Mouse (Mus musculus) megakaryocyte-erythroid progenitor cell, adult 5-6 weeks (primary cell): ENCODE measurements around the gene Rasgrf1. TPM values are rescaled to one million over a fixed set of nuclear protein-coding genes. Genes with fewer than 3 reads are reported as not detected.
A peak's percentile ranks its signal among the peaks of the same experiment; 100 is the strongest.

Experiments used
- ATAC-seq: replicated peaks from 2 replicates; pipeline ENCODE4 v1.8.0; 2016; ENCODE audit warnings: mild to moderate bottlenecking, inconsistent platforms; ENCODE audit not compliant: severe bottlenecking, poor library complexity, low FRiP score, low TSS enrichment
- total RNA-seq, 2 experiments: library from RNA; stranded (forward) in 1 of 2; stranded (reverse) in 1 of 2; fragments of 200-1000, 215-1000 nt in 1 of 2; fragments of >200 nt in 1 of 2; fragmentation: Nextera tagmentation in 1 of 2; gene quantifications; 2 replicates each; pipeline ENCODE4 v1.2.3; 2014 to 2017

The Rasgrf1 gene
- total RNA-seq (2014; fragmentation: Nextera tagmentation) = not detected in 2 replicates
- total RNA-seq (2017) = not detected in 2 replicates

DNA sequence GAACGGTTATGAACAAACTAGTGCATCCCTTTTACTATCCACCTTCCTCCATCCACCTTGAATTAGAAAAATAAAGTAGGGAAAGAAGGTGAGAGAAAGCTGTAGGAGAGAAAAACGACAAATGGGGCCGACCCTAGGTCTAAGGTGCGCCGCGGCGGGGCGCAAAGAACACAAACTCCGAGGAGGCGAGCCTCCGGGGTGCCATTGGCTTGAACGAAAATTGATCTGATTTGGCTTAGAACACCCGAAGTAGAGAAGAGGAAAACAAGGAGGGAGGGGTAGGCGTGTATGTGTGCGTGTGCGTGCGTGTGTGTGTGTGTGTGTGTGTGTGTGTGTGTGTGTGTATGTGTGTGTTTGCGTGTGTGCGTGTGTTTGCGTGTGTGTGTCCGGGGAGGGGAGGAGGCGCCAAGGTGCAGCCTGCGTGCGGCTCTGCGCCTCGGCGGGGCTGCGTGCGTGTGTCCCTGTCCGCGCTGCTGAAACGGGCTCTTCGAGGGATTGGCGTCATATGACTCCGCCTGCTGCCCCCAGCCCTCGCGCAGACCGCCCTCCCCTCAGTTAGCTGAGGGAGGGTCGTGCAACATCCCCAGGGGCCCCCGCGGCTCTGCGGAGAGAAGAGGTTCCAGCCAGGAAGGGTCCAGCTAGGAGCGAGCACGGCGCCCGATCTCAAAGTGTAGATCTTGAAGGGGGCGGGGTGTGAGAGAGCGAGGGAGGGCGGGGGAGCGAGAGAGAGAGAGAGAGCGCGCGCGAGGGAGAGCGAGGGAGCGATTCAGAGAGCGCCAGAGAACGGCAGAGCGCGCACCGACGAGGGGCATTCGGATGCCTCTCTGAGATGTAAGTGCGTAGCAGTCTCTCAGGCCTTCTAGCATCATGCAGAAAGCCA is at the start of gene Rasgrf1:
TSS of gene Rasgrf1 (plus strand) at position 778 of the 880 bp plus-strand sequence.
- ATAC-seq = no peak

DNA sequence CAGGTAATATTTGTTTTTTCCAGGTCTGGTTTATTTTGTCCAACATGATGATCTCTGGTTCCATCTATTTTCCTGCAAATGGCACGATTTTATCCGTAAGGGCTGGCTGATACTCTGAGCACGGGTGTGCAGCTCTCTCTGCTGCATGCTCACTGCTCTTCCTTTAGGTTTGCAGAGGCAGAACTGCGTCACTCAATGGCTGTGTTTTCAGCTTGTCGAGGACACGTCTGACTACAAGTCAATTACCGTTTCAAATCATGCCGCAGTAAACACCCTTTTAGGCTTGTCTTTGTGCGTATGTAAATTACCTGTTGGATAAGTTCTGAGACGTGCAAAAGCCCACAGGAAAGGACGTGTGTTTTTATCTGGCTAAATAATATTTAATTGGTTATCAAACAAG is 49.6 kb upstream of the Rasgrf1 start:
- no peak for ATAC-seq

DNA sequence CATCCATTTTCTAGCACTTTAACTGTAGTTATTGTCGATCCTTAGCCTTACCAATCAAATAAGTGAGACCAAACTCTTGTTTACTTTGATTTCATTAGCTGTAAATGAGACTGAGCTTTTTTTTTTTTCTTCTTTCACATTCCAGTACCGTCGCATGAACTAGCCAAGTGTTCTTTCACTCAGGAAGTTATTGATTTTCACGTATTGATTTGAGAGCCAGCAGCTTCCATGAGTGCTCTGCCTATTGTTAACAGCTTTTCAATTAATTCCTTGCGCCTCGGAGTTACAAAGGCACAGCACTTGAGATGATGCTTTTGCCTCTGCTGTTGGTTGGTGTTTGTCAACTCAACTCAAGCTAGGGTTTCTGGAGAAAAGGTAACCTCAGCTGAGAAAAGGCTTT is 49.1 kb upstream of the Rasgrf1 start:
- ATAC-seq = no peak

DNA sequence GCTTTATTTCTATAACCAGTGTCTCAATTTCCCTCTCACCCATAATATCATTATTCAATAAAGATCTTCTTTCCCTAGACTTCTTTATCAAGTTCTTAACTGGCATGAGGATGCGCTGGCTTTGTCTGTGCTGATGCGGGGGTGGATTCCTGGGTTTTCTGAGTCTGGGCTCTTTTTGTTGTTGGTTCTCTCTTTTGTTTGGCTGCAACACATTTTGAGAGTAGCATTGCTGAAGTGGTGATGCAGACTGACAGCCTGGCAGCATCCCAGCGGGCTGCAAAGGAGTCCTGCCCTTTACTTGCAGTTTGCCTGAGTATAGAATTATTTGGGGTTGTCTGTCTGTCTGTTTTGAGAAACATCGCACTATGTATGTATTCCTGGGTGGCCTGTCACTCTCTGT is 42.6 kb upstream of the Rasgrf1 start:
- ATAC-seq = no peak

DNA sequence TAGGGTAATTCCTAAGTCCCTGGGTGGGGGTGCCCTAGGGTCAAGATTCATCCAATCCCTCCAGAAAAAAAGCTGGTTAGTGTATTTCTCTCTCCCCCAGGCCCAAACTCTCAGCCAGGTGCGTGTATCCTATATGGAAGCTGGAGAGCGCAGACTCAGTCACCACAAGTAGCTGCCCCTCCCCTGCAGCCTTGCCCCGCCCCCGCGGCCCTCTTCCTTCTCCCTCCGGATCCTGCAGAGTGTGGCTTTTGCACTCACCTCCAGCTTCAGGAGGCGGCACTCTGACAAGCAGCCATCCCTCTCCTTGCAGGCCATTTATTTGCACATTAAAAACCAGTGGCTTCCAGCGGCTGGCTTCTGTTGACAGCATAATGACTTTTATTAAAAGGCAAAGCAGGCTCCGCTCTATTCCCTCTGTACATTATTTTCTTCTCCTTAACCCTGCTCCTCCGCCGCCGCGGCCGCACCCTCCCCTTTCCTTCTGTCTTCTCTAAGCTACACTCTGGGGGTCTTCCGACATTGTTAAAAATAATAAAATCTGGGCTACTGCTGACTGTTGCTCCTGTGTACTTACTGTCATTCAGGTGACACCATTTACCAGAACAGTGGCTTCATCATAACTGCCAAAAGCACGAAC is 41.5 kb upstream of the Rasgrf1 start:
- no peak for ATAC-seq

DNA sequence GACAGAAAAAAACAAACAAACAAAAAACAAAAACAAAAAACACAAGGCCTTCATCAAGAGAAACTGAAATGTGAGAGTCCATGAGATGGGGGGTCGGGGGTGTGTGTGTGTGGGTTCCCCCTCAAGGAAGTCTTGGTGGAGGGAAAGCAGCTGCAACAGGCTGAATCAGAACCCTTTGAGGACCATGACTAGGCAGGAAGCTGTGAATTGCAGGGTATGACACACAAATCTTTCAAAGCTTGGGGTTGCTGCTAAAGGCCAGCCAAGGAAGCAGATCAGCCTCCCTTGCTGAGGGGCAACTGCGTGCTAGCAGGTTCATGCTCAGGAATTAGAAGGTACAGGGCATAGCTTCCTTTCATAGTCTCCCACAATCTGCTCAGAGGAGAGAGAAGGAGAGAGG is 40.1 kb upstream of the Rasgrf1 start:
- no peak for ATAC-seq

DNA sequence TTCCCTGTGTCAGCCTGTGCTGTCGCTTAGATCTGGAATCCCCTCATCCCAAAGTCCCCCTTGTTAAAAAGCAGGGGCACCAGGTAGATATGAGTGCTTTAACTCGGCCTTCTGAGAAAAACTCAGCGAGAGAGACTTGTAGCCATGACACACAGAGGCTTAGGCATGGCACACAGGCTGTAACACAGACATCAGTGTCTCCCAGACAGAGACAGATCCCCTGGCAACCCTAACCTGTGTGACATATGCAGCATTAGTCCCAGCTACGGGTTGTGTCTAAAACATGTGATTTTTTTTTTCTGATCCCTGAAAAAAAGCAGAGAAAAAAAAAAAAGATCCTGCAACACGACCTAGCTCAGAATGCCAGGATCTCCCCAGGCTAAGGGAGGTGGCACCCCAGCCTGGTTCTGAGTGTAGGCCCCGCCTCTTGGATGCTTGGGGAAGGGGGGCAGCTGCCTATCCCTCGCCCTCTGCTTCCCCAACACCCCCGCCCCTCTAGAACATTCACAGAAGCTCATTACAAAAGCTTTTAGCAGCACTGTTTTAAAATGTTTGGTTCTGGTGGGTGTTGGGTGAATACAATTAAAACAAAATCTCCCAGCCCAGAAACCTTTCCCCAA is 39.1 kb upstream of the Rasgrf1 start:
- no peak for ATAC-seq

DNA sequence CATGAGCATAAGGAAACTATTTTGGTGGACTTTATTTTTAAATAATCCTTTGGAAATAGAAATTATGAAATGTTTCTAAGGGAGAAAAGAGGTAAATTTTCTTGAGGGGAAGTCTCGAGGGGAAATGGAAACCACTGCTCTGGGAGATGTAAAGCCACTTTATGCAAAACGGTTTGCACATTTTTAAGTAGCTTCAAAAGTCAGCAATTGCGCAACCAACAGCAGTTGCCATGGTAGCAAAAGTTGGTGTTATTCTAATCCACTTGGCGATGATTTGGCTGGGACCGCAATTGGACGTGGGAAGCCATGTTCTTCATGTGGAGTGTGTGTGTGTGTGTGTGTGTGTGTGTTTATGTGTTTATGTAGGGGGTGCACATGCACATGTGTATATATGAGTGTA is 37.6 kb upstream of the Rasgrf1 start:
- ATAC-seq = no peak

DNA sequence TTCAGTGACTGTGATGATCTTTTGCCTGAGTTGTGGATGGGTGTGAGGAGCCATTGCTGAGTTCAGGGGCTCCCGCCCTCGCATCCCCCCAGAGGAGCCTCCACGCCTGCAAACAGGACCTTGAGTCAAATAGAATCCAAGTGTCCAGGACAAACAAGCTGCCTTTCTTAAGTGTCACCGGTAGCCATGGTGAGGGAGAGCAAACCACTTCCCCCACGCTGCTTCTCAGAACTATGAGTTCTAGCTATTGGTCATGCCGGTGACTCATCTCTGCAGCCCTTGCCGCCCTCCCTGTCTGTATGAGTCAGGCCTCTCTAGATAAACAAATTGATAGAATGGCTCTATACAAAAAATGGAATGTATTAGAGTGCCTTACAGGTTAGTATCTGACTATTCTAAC is 35.3 kb upstream of the Rasgrf1 start:
- ATAC-seq = no peak

DNA sequence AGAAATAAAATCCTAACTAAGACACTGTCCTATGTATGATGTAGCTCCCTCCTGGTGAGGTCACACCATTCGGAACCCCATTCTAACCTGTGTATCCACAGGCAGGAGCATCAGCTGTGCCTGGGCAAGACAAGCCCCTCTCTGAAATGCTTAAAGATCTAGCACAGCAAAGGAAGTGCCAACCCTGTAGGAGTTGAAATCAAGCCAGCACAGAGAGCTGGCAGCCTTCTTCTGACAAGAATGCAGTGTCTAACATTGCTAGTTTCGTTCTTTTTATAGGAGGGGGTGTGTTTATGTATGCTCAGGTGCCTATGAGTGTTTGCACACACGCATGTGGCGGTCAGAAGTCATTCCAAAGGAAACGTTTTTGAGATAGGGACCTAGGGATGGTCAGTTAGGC is 34.2 kb upstream of the Rasgrf1 start:
- no peak for ATAC-seq

DNA sequence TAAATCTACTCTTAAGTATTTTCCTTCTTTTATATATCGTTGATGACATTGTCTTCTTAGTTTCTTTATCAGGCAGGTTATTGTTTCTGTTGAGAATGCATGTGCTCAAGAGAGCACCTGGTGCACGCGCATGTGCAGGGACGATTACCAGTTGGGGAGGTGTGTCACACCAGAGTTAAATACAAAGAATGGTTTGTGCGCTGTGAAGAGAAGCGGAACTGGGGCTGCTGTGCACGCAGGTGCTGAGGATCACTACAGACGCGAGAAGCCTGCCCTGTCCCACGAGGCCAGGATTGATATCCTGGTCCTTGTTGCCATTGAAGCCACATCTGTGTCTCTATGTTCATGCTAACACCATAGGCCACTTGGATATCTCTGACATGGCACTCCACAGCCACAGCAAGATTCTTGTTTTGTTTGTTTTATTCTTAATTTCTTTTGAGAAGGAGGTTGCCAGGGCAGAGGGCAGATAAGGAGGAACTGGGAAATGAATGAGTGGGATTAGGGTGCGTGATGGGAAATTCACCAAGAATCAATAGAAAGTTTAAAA is 31.2 kb upstream of the Rasgrf1 start:
- no peak for ATAC-seq

DNA sequence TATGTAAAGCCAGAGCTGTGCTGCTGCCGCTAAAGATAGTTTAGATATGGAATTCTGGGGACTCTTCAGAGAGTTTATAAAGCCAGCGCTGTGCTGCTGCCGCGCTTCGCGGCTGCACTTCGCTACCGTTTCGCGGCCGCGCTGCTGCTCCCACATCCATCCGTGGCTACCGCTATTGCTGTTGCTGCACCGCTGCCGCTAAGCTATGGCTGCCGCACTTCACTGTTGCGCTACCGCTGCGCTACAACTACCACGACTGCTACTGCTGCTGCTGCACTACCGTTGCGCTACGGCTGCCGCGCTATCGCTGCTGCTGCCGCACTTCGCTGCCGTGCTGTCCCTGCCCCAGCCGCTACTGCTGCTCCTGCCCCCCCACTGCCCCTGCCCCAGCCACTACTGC is 30.1 kb upstream of the Rasgrf1 start:
- peak; percentile 52; the same call in 1 of the 2 replicates for ATAC-seq

DNA sequence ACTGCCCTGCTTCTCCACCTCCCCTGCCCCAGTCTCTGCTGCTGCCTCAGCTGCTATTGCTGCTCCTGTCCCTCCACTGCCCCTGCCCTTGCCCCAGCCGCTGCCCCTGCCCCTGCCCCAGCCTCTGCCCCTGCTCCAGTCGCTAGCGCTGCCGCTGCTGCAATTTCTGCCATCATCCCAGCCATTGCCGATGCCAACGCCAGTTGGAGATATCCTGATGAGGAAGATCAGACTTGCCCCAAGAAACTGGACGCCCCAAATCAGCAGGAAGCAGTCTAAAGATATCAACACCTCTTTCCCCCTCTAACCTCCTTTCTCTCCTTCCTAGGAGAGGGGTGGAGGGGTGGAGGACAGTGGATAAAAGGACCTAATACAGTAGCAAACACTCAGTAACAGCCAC is 28.2 kb upstream of the Rasgrf1 start:
- no peak for ATAC-seq

DNA sequence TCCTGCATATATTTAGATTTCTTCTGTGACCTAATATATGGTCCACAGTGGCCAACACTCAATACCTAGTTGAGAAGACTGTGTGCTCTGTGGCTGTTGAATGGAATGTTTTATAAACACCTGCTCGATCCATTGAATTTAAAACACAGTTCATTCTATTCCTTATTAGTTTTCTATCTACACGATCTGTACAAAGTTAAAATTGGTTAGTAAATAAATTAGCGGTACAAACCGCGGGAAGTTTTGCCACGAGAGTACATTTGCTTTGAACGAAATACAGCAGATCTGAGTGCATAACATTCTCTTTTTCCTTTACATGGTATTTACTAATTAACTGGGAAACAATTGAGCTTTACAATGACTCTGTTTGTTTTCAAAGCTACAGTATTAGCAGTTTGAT is 27.1 kb upstream of the Rasgrf1 start:
- no peak for ATAC-seq

DNA sequence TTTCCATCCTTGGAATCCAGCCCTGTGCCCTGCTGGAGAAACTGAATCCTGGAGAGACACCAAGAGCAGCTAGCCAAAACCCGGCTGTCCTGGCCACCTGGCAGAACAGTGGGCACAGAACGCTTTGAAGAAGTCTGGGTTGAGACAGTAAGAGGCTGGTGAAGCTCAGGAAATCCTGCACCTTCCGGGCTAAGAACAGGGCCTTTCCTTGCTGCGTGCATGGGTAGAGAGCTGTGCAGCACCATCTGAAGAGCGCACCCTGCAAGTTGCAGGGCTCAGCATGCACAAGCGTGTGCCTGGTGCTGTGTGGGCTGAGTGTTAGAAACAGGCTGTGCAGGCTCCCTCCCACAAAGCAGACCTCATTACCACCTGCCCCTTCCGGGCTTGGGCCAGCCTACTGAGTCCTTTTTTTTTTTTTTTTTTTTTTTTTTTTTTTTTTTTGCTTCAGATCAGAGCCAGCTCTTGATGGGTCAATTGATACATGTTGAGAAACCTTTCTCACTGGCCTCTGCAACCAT is 23.9 kb upstream of the Rasgrf1 start:
- ATAC-seq = no peak

DNA sequence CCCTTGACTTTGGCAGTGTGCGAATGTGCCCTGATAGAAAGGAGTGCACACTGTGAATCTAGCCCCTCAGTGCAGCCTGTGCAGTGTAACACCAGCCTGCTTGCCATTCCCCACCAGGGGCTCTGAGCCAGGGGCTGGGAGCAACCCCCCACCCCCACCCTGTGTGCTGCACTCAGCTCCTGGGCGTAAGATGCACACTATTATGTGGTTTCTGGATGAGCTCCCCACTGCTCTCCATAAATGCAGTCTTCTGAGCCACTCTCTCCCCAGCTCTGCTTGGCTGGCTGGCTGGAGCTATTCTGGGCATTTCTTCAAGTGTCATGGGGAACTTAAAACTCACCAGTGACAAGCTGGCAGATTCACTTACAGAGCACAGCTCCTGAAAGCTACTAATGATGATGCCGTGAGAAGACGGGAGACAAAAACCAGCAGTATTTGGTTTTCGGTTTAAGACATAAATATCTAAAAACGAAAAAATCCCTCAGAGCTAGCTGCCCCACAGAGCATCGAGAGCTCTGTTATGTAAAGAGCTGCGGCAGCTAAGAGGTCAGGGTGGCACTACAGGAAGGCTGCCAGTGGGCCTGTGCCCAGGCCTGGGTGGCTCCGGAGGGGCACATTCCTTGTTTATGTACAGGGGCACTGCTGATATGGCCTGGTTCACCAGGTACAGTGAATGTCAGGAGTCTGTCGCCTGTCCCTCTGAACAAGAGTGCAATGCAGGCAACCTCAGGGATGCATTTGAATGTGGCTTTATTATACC is 18.0 kb upstream of the Rasgrf1 start:
- no peak for ATAC-seq

DNA sequence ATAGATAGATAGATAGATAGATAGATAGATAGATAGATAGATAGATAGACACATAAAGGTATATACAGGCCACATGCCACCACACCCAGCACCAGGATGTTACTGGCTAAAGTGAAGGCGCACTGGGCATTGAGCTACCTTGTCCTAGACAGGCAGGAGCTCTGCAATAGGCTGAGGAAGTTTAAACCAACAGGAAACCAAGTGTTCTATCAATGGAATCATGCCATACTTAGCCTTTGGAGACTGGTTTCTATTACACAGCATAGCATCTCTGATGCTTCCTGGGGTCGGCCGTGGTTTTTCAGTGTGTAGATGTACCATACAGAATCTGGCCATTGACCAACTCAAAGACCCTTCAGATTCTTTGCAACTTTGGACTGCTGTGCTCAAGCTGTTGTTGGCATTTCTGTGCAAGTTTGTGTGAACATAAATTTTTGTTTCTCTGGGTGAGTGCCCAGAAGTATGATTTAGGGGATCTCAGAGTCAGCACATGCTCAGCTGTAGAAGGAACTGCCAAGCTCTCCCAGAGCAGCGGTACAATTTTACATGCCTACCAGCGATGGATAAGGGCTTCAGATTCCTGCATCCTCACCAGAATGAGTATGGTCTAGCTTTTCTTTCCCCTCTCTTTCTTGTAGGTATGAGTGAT is 17.0 kb upstream of the Rasgrf1 start:
- no peak for ATAC-seq

DNA sequence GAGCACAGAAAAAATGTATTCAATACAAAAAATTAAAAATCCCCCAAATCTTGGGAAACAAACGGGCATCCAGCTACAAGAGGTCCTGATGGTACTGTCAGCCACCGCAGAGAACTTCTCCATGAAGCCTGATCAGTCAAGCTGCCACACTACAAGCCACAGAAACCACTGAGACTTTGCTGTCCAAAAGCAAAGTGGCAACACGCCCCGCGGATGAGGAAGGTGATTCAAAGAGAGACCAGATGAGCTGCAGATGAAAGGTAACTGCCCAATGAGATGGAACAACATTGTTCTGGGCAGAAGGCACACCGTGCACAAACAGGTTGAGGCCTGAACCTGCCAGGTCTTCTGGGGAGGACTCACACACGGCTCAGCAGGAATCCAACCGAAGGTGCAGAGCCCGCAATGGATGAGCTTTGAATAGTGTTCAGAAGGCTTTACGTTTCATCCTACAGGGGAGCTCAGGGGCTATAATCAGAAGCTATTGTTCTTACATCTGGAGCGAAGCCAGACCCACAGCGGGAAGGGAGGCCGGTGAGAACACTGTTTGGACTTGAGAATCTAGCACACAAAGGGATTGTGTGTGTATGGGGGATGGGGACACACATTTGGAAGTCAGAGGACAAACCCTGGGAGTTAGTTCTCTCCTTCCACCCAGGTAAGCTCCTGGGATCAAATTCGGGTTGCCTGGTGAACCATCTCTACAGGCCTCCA is 9.4 kb upstream of the Rasgrf1 start:
- no peak for ATAC-seq
